Mouse (Mus musculus): ENCODE results near the gene Arid5b. TPM values are rescaled to one million over a fixed set of nuclear protein-coding genes. Genes with fewer than 3 reads are reported as not detected.

Gene Arid5b
- 18.4 and 22.2 TPM in 2 replicates for polyA plus RNA-seq (2014; fragmentation: Nextera tagmentation; extraction: Ambion mirVana)

DNA sequence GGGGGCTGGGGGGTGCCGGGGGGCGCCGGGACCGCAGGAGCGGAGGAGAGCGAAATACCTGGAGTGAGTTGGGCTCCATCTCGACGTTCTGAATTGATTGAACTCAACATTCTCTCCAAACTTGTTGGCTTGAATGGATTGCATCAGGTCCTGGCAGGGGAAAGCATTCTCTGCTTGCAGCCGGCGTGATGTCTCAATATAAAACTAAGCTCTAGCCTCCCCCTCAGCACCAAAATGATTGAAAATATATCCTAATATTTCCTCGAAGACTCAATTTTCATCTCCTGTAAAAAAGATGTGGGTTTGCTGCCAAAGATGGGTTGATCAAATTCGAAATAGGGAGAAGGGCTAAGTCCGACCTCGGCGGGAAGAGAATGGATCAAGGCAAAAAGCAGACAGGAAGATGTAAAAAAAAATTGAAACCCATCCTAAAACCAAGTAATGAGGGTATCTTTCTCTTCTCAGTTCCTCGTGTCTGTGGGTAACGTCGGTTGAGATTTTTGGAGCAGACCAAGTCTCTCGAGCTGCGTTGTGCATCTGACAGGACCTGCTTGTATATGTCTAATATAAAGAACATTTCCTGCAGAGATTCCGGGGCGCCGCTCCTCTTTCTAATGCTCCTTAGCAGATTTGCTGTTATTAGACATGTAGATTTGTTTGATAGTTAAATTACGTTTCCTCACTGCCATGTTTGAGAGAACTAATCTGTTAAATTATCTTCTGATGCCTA lies at the start of gene Arid5b:
Gene Arid5b, minus strand, starts transcription at position 109 of the 730 bp plus-strand sequence.
- DNase-seq (peak; percentile 89), ATAC-seq (ENCODE audit: low FRiP score, low TSS enrichment) (no peak)
- Histone ChIP-seq H3K9ac (replicated peaks; ENCODE audit: low read length) (peak within 1 kb of the TSS; percentile 63), H3K27ac (replicated peaks; ENCODE audit: low read depth, low read length) (peak within 1 kb of the TSS; percentile 76), H3K36me3 (ENCODE audit: control insufficient read depth, insufficient read depth, low read length) (no peaks in the 10 kb centered on the region), H3K9me3 (ENCODE audit: control insufficient read depth, low read length) (no peaks in the 10 kb centered on the region), H3K4me2 (ENCODE audit: low read length) (peak within 1 kb of the TSS; percentile 70), H3K27me3 (ENCODE audit: control insufficient read depth, insufficient read depth, low read length) (no peaks in the 10 kb centered on the region), H3K4me1 (ENCODE audit: control insufficient read depth, insufficient read depth, low read length) (peaks cover 31% of the 10 kb centered on the region), H3K4me3 (replicated peaks; ENCODE audit: low read depth, low read length) (peak within 1 kb of the TSS; percentile 59)
- under 1% methylated on average over 24 of the region's 24 CpGs for WGBS

DNA sequence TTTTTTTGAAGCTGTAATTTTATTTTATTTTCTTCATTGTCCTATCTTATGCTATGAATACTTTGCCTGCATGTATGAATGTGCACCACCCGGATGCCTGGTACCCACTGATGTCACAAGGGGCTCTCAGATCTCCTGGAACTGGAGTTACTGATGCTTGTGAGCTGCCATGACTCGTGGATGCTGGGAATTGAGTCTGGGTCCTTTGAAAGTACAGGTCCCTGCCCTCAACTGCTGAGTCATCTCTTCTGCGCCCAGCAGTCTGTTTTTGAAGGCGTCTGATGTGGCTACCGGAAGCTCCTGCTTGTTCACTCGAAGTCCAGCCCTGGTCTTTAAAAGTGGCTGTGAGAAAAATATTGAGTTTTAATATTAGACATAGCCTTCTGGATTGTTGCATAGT lies 46.8 kb upstream of the Arid5b start:
- H3K9ac ChIP-seq (replicated peaks; ENCODE audit: low read length), result no peak overlapping the region
- no peak for DNase-seq
- H3K27me3 ChIP-seq (ENCODE audit: control insufficient read depth, insufficient read depth, low read length), result no peaks in the 10 kb centered on the region
- no peaks in the 10 kb centered on the region for H3K36me3 ChIP-seq (ENCODE audit: control insufficient read depth, insufficient read depth, low read length)
- H3K4me1 ChIP-seq (ENCODE audit: control insufficient read depth, insufficient read depth, low read length), result no peaks in the 10 kb centered on the region
- no peak overlapping the region for H3K4me2 ChIP-seq (ENCODE audit: low read length)
- H3K4me3 ChIP-seq (replicated peaks; ENCODE audit: low read depth, low read length), result no peak overlapping the region
- 88% methylated on average over 6 of the region's 6 CpGs for WGBS
- H3K9me3 ChIP-seq (ENCODE audit: control insufficient read depth, low read length), result no peaks in the 10 kb centered on the region
- no peak for ATAC-seq (ENCODE audit: low FRiP score, low TSS enrichment)
- H3K27ac ChIP-seq (replicated peaks; ENCODE audit: low read depth, low read length), result no peak overlapping the region

DNA sequence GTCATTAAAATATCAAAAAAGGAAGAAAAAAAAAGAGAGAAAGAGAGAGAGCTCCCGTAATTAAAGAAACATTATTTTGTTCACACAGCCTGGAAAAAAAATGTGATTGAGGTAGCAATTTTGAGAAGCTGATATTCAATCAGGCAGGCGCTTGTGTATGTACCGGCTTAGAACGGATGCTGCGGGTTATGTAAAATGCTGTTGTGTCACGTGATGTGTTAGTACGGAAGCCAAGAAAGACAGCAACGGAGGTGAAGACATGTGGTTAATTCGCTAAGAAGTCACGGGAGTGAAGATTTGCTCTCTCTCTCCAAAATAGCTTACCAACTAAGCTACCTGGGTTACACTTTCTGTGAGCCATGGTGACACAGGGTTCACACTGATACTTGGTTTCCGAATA lies 45.5 kb upstream of the Arid5b start:
- Histone ChIP-seq H3K4me2 (ENCODE audit: low read length) (peak overlapping the region; percentile 24; the same call in 1 of the 2 replicates), H3K4me3 (replicated peaks; ENCODE audit: low read depth, low read length) (no peak overlapping the region), H3K4me1 (ENCODE audit: control insufficient read depth, insufficient read depth, low read length) (no peaks in the 10 kb centered on the region), H3K9me3 (ENCODE audit: control insufficient read depth, low read length) (no peaks in the 10 kb centered on the region), H3K27me3 (ENCODE audit: control insufficient read depth, insufficient read depth, low read length) (no peaks in the 10 kb centered on the region), H3K27ac (replicated peaks; ENCODE audit: low read depth, low read length) (no peak overlapping the region), H3K9ac (replicated peaks; ENCODE audit: low read length) (no peak overlapping the region), H3K36me3 (ENCODE audit: control insufficient read depth, insufficient read depth, low read length) (no peaks in the 10 kb centered on the region)
- WGBS, result 54% methylated on average over 11 of the region's 11 CpGs
- peak; percentile 53 for DNase-seq
- ATAC-seq (ENCODE audit: low FRiP score, low TSS enrichment), result no peak

DNA sequence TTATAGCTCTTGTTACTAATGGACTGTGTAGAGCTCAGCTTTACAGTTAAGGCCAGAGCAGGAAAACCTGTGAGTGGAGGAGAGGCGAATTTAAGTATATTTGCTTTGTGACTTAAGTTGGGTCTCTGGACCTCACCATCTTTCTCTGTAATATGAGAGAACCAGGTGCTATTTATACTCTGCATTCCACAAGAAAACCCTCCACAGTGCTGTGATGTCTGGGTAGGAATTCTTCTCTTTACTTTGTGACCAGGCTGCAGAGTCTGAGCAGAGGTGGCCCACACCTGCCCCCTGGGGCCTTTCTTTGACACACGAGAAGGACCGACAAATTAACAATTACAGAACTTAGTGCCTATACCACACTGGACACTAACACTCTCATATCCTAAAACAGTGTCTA lies 44.6 kb upstream of the Arid5b start:
- no peaks in the 10 kb centered on the region for H3K36me3 ChIP-seq (ENCODE audit: control insufficient read depth, insufficient read depth, low read length)
- ATAC-seq (ENCODE audit: low FRiP score, low TSS enrichment) (no peak), DNase-seq (no peak)
- H3K9ac ChIP-seq (replicated peaks; ENCODE audit: low read length), result no peak overlapping the region
- 84% methylated on average over 3 of the region's 3 CpGs for WGBS
- no peak overlapping the region for H3K4me3 ChIP-seq (replicated peaks; ENCODE audit: low read depth, low read length)
- H3K27ac ChIP-seq (replicated peaks; ENCODE audit: low read depth, low read length), result no peak overlapping the region
- no peaks in the 10 kb centered on the region for H3K27me3 ChIP-seq (ENCODE audit: control insufficient read depth, insufficient read depth, low read length)
- H3K4me1 ChIP-seq (ENCODE audit: control insufficient read depth, insufficient read depth, low read length), result no peaks in the 10 kb centered on the region
- H3K4me2 ChIP-seq (ENCODE audit: low read length), result no peak overlapping the region
- no peaks in the 10 kb centered on the region for H3K9me3 ChIP-seq (ENCODE audit: control insufficient read depth, low read length)

DNA sequence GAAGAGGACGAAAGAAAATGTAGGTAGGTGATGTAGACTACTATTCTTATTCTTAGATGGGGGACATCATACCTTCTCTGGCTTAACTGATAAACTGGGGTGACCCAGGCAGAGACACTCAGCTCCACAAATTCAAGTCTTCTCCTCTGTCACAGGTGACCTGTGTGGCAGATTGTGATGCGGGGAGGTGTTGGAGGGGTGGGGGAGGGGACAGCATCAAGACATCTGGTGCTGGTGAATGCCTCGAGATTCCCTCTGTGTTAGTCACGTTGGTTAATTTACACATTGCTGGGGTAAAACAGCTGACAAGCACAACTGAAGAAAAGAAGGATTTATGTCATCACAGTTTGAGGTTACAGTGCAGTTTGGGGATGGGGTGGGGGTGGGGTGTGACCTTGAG lies 42.4 kb upstream of the Arid5b start:
- WGBS, result 79% methylated on average over 4 of the region's 4 CpGs
- Histone ChIP-seq H3K9me3 (ENCODE audit: control insufficient read depth, low read length) (no peaks in the 10 kb centered on the region), H3K27ac (replicated peaks; ENCODE audit: low read depth, low read length) (no peak overlapping the region), H3K4me3 (replicated peaks; ENCODE audit: low read depth, low read length) (no peak overlapping the region), H3K36me3 (ENCODE audit: control insufficient read depth, insufficient read depth, low read length) (no peaks in the 10 kb centered on the region), H3K27me3 (ENCODE audit: control insufficient read depth, insufficient read depth, low read length) (no peaks in the 10 kb centered on the region), H3K4me1 (ENCODE audit: control insufficient read depth, insufficient read depth, low read length) (no peaks in the 10 kb centered on the region), H3K4me2 (ENCODE audit: low read length) (no peak overlapping the region), H3K9ac (replicated peaks; ENCODE audit: low read length) (no peak overlapping the region)
- DNase-seq (no peak), ATAC-seq (ENCODE audit: low FRiP score, low TSS enrichment) (no peak)

DNA sequence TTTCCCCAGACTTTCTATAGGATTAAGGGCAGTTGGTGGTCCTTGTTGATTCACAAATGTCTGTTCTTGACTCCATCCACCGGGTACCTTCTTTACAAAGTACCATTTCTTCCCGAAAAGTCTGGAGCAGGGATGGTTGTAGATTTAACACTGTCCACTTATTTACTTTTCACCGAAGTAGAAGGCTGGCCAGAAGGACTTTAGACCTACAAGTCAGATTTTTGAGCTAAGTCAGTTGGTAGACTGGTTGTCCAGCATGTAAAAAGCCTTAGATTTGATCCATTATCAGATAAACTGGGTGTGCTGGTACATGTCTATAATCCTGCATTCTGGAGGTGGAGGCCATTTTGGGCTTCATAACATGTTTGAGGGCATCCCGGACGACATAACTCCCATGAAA lies 42.0 kb upstream of the Arid5b start:
- Histone ChIP-seq H3K4me2 (ENCODE audit: low read length) (no peak overlapping the region), H3K4me1 (ENCODE audit: control insufficient read depth, insufficient read depth, low read length) (no peaks in the 10 kb centered on the region), H3K9me3 (ENCODE audit: control insufficient read depth, low read length) (no peaks in the 10 kb centered on the region), H3K4me3 (replicated peaks; ENCODE audit: low read depth, low read length) (no peak overlapping the region), H3K9ac (replicated peaks; ENCODE audit: low read length) (no peak overlapping the region), H3K27me3 (ENCODE audit: control insufficient read depth, insufficient read depth, low read length) (no peaks in the 10 kb centered on the region), H3K36me3 (ENCODE audit: control insufficient read depth, insufficient read depth, low read length) (no peaks in the 10 kb centered on the region), H3K27ac (replicated peaks; ENCODE audit: low read depth, low read length) (no peak overlapping the region)
- 97% methylated on average over 5 of the region's 5 CpGs for WGBS
- ATAC-seq (ENCODE audit: low FRiP score, low TSS enrichment), result no peak
- DNase-seq, result no peak

DNA sequence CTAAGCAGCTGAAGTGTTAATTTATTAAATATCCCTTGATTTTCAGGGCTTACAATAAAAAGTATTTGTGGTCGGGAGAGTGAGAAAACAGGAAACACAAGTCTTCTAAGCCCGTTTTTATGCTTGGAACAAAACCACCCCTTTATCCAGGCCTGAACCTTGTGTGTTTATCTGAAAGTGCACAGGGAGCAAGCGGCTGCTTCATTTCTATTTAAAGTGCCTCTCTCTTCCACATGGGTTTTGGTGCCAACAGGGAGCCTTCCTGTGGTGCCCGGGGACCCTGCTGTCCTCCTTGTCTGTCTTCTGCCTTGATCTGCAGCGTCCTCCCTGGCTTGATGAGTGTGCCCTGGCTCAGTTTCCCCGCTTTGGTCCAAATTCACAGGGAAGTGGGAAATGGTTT lies 40.9 kb upstream of the Arid5b start:
- 75% methylated on average over 6 of the region's 6 CpGs for WGBS
- H3K9ac ChIP-seq (replicated peaks; ENCODE audit: low read length), result no peak overlapping the region
- no peak for ATAC-seq (ENCODE audit: low FRiP score, low TSS enrichment)

DNA sequence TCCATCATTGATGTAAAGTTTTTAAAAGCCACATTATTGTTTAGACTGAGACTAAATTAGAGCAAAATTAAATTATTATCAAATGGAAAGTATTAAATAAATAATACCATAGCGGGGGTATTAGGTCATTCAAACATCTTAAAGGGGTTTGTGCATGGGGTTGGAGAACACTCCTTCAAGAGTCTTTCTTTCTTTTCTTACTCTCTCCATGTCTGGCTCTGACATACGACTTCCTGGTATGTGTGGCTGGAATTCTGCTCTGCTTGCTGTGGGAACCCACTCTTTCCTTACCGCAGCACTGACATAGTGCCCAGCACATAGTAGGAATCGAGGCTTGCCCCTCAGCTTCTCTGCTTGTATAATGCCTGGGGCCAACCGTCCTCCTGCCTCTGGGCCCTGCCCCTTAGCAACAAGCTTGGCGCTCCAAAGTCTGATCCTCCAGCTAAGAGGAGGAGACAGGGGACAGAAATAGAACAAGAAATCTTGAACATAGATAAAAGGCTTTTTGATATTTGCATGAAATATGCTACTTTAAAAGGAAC lies 40.0 kb upstream of the Arid5b start:
- no peaks in the 10 kb centered on the region for H3K4me1 ChIP-seq (ENCODE audit: control insufficient read depth, insufficient read depth, low read length)
- no peak for ATAC-seq (ENCODE audit: low FRiP score, low TSS enrichment)
- no peak overlapping the region for H3K4me2 ChIP-seq (ENCODE audit: low read length)
- 71% methylated on average over 6 of the region's 6 CpGs for WGBS
- no peaks in the 10 kb centered on the region for H3K9me3 ChIP-seq (ENCODE audit: control insufficient read depth, low read length)
- DNase-seq, result no peak
- H3K4me3 ChIP-seq (replicated peaks; ENCODE audit: low read depth, low read length), result no peak overlapping the region
- no peak overlapping the region for H3K9ac ChIP-seq (replicated peaks; ENCODE audit: low read length)
- H3K27me3 ChIP-seq (ENCODE audit: control insufficient read depth, insufficient read depth, low read length), result no peaks in the 10 kb centered on the region
- H3K36me3 ChIP-seq (ENCODE audit: control insufficient read depth, insufficient read depth, low read length), result no peaks in the 10 kb centered on the region
- no peak overlapping the region for H3K27ac ChIP-seq (replicated peaks; ENCODE audit: low read depth, low read length)

More for the DNA sequence above, 40.9 kb upstream of the Arid5b start:
- DNase-seq, result no peak
- H3K27ac ChIP-seq (replicated peaks; ENCODE audit: low read depth, low read length), result no peak overlapping the region
- H3K9me3 ChIP-seq (ENCODE audit: control insufficient read depth, low read length), result no peaks in the 10 kb centered on the region
- H3K4me2 ChIP-seq (ENCODE audit: low read length), result no peak overlapping the region
- H3K36me3 ChIP-seq (ENCODE audit: control insufficient read depth, insufficient read depth, low read length), result no peaks in the 10 kb centered on the region
- no peak overlapping the region for H3K4me3 ChIP-seq (replicated peaks; ENCODE audit: low read depth, low read length)
- no peaks in the 10 kb centered on the region for H3K27me3 ChIP-seq (ENCODE audit: control insufficient read depth, insufficient read depth, low read length)
- H3K4me1 ChIP-seq (ENCODE audit: control insufficient read depth, insufficient read depth, low read length), result no peaks in the 10 kb centered on the region

DNA sequence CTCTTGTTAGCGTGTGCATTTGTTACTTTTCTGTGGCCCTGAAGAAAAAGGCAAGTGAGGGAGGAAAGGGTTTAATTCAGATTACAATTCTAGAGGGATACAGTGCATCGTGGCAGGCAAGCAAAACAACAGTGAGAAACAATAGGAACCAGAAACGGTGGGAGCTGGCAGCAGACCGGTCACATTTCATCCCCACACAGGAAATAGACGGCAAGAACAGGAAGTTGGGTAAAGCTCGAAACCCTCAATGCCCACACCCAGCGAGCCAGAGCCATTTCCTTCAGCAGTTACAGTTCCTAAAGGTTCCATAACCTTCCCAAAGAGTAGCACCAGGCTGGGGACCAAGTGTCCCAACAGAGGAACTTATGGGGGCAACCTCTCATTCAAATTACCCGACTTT lies 34.2 kb upstream of the Arid5b start:
- no peak overlapping the region for H3K4me2 ChIP-seq (ENCODE audit: low read length)
- no peaks in the 10 kb centered on the region for H3K36me3 ChIP-seq (ENCODE audit: control insufficient read depth, insufficient read depth, low read length)
- no peaks in the 10 kb centered on the region for H3K9me3 ChIP-seq (ENCODE audit: control insufficient read depth, low read length)
- H3K4me1 ChIP-seq (ENCODE audit: control insufficient read depth, insufficient read depth, low read length), result no peaks in the 10 kb centered on the region
- no peak overlapping the region for H3K27ac ChIP-seq (replicated peaks; ENCODE audit: low read depth, low read length)
- no peak overlapping the region for H3K4me3 ChIP-seq (replicated peaks; ENCODE audit: low read depth, low read length)
- DNase-seq (no peak), ATAC-seq (ENCODE audit: low FRiP score, low TSS enrichment) (no peak)
- no peaks in the 10 kb centered on the region for H3K27me3 ChIP-seq (ENCODE audit: control insufficient read depth, insufficient read depth, low read length)
- 91% methylated on average over 8 of the region's 8 CpGs for WGBS
- no peak overlapping the region for H3K9ac ChIP-seq (replicated peaks; ENCODE audit: low read length)
